Mouse (Mus musculus) lung, embryonic 16.5 days (tissue): ENCODE measurements around the gene Ppef2. TPM values are rescaled to one million over a fixed set of nuclear protein-coding genes. Genes with fewer than 3 reads are reported as not detected.

ENCODE experiments used
- polyA plus RNA-seq: library from polyadenylated mRNA; unstranded; fragments of >200 nt; fragmentation: Nextera tagmentation; extraction: Ambion mirVana; gene quantifications from 2 replicates; pipeline ENCODE4 v1.2.1, GENCODE M21; 2015

Ppef2 gene
- polyA plus RNA-seq, 1 experiment from 2014 or later = 0.16 TPM

Other genes starting within 250 kb of the Ppef2 start
- gene Cdkl2, start 212.4 kb downstream of the Ppef2 start, polyA plus RNA-seq = 4.0 and 4.5 TPM in 2 replicates
- gene G3bp2, start 172.6 kb downstream of the Ppef2 start, polyA plus RNA-seq = 124 and 144 TPM in 2 replicates
- 37.7 and 38.3 TPM in 2 replicates for gene Uso1, start 118.3 kb downstream of the Ppef2 start, polyA plus RNA-seq
- not detected in 2 replicates for gene U90926, start 40.9 kb downstream of the Ppef2 start, polyA plus RNA-seq
- 12.9 and 15.6 TPM in 2 replicates for gene Naaa, start 21.9 kb upstream of the Ppef2 start, polyA plus RNA-seq
- 24.7 and 30.8 TPM in 2 replicates for gene Sdad1, start 54.2 kb upstream of the Ppef2 start, polyA plus RNA-seq
- not detected in 2 replicates for gene Cxcl9, start 71.8 kb upstream of the Ppef2 start, polyA plus RNA-seq
- gene Art3, start 75.5 kb upstream of the Ppef2 start, polyA plus RNA-seq = 9.3 and 12.6 TPM in 2 replicates
- 0.57 and 2.7 TPM in 2 replicates for gene Cxcl10, start 92.6 kb upstream of the Ppef2 start, polyA plus RNA-seq
- 52.5 and 57.3 TPM in 2 replicates for gene Nup54, start 178.9 kb upstream of the Ppef2 start, polyA plus RNA-seq